Mouse (Mus musculus) heart, postnatal 36 days (tissue): Measurements from ENCODE around the gene Vmn2r92. TPM values are rescaled to one million over a fixed set of nuclear protein-coding genes. Genes with fewer than 3 reads are reported as not detected.
"Not testable (repeated sequence)": the region's sequence is repeated elsewhere in the genome, so short reads cannot be mapped to it uniquely, and the experiment has no call there.

ENCODE experiments used
- DNase-seq, 2 experiments: peaks; one replicate each; pipeline ENCODE4 v3.0.0; 2021 to 2022
- intact Hi-C: fragments of 180-260 bp; cut with DNase I; formaldehyde crosslinking; loops from one replicate; pipeline ENCODE4 v1.15.1; 2025
- total RNA-seq, 2 experiments: library from RNA; stranded (reverse); gene quantifications; 2 replicates each; pipeline ENCODE4 v1.2.3; 2021

Gene Vmn2r92
- not detected for total RNA-seq

GRCm38 (mm10) chr17:18151587-18151986 lies at the start of gene Vmn2r92:
Gene Vmn2r92 (plus strand): TSS chr17:18151887.
- intact Hi-C loops, DNase-seq: not testable (repeated sequence)

- intact Hi-C loops, result loop anchor here (5.0 kb wide), 1 partner anchor 70 kb away; no protein-coding TSS in a partner anchor
- not testable (repeated sequence) for DNase-seq
Observed at GRCm38 (mm10) chr17:18102265-18102664, 49.4 kb upstream of the Vmn2r92 start.

GRCm38 (mm10) chr17:18161194-18161593 lies 9.5 kb downstream of the Vmn2r92 start:
- intact Hi-C loops, DNase-seq: not testable (repeated sequence)

DNA sequence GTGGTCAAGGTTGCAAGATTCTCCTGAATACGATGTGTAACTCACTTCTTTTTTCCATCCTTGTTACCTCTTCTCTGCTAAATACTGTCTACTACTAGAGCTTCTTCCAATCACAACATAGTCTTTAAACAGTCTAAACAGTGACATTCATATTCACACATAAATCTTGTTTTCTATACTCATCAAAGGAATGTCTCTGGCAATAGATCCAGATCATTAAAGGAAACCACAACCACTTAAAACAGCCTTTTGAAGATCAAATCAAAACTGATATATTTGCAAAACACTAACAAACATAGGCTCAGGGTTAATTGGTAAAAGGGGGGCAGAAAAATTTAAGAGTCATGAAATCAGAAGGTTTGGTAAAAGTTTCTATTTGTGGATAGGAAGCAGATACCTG lies 38.0 kb downstream of the Vmn2r92 start:
- DNase-seq, result no peak
- intact Hi-C loops, result no loop called here

GRCm38 (mm10) chr17:18221300-18221699 lies 69.6 kb downstream of the Vmn2r92 start:
- DNase-seq, result no peak

GRCm38 (mm10) chr17:18231996-18232395 lies 80.3 kb downstream of the Vmn2r92 start:
- intact Hi-C loops, result no loop called here
- no peak for DNase-seq

More at GRCm38 (mm10) chr17:18221300-18221699, 69.6 kb downstream of the Vmn2r92 start:
- intact Hi-C loops, result no loop called here

DNA sequence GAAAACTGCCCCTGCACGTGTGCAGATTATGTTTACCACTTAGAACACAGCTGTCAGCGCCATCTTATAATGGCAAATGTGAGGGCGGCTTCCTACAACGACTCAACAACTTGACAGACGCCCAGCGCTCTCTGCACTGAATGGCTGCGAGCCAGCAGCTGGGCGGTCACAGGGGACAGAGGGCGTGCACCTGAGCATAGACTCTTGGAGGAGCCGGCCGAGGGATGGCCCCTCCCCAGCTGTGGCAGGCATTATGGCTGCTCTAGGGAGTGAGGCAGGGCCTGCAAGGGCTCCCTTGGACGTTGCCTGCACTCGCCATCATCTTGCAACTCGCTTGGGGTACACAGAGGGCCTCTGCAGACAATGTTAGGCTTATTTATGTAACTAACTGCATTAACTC lies 85.2 kb downstream of the Vmn2r92 start:
- intact Hi-C loops, result no loop called here

More for the DNA sequence above, 85.2 kb downstream of the Vmn2r92 start:
- no peak for DNase-seq

Other genes with a start within 250 kb of the Vmn2r92 start
- not detected for gene Fpr-rs4, start 130.2 kb upstream of the Vmn2r92 start, total RNA-seq
- gene Vmn2r124, start 102.5 kb upstream of the Vmn2r92 start, total RNA-seq, result not detected
- not detected for gene Vmn2r91, start 66.9 kb upstream of the Vmn2r92 start, total RNA-seq
- not detected for gene Vmn2r94, start 125.9 kb downstream of the Vmn2r92 start, total RNA-seq
- gene Vmn2r93, start 146.2 kb downstream of the Vmn2r92 start, total RNA-seq, result not detected